Mouse (Mus musculus): ENCODE results near the gene 6430548M08Rik.

DNA sequence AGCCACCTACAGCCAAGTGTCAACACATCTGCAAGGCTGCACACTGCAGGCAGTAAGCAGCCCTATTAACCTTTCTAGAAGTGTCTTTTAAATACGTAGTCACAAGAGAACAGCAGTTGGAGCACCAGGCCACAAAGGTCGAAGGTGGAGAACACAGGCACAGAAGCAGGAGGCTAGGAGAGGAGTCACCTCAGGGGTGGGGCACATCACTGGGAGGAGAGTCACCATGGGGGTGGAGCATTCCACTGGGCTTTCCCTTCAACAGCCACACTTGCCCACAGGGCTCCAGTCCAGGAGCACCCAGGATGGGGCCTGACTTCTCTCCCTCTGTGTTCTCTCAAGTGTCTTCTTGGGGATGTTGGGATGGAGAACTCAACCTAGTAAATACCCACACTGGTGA, 17.5 kb upstream of the 6430548M08Rik start:
- no peak for TF ChIP-seq CTCF (IDR thresholded peaks at IDR 0.05; ENCODE audit: low read depth)
- no peak for TF ChIP-seq EP300 (IDR thresholded peaks at IDR 0.05; ENCODE audit: low read depth)
